Mouse (Mus musculus): Measurements from ENCODE around the gene Thbs1.

GRCm38 (mm10) chr2:118083652-118084051 is 28.0 kb upstream of the Thbs1 start:
- TF ChIP-seq GATA1 (IDR thresholded peaks at IDR 0.05; ENCODE audit: low read length) (no peak), TAL1 (IDR thresholded peaks at IDR 0.05; ENCODE audit: low read length) (no peak)

Measured in erythroblast, embryonic 14.5 days (primary cell).